Mouse (Mus musculus): Measurements from ENCODE around the gene Fcor.

Gene Fcor

GRCm38 (mm10) chr8:3671980-3672491 lies at the start of gene Fcor:
Gene Fcor (minus strand): TSS chr8:3672362.
- DNase-seq (ENCODE audit: low spot score in 2 of 2), result peak; percentile 72 to 76

DNA sequence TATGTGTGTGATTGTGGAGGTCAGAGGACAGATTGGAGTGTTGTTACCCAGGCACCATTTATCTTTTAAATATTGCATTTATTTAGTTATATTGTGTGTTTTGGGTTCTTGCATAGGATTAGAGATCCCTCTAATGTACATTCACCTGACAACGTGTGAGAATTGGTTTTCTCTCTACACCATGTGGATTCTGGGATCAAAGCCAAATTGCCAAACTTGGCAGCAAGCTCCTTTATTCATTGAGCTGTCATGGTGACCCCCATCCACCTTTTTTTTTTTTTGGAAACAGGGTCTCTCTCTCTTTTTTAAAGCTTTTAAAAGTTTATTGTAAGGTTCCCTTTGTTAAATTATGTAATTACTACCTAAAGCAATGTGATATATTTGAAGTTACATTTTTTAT lies 48.9 kb upstream of the Fcor start:
- no peak for DNase-seq (ENCODE audit: low spot score in 2 of 2)

GRCm38 (mm10) chr8:3720551-3720950 lies 48.4 kb upstream of the Fcor start, which contains the start of gene Clec4g:
Gene Clec4g (minus strand): TSS chr8:3720651.
- no peak for DNase-seq (ENCODE audit: low spot score in 2 of 2)

- DNase-seq (ENCODE audit: low spot score in 2 of 2), result peak; percentile 35 to 56
Observed at GRCm38 (mm10) chr8:3718559-3718958, 46.4 kb upstream of the Fcor start.

- no peak for DNase-seq (ENCODE audit: low spot score in 2 of 2)
Observed at GRCm38 (mm10) chr8:3717321-3717954, 45.3 kb upstream of the Fcor start.

DNA sequence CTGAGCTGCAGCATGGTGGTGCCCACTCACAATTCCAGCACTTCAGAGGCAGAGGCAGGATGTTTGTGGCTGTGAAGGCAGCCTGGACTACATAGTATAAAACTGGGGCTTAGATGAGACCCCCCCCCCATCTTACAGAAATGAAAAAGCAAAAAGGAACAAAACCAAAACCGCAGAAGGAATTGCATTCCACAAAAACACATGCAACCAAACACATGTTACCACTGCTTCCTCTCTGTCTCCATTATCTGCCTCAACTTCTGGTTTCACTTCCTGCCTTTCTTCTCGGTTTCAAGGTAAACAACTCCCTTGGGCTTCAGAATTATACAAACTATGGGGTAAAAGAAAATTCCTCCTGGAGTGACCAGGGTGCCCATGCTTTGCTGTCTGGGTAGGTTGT lies 39.5 kb upstream of the Fcor start:
- no peak for DNase-seq (ENCODE audit: low spot score in 2 of 2)

DNA sequence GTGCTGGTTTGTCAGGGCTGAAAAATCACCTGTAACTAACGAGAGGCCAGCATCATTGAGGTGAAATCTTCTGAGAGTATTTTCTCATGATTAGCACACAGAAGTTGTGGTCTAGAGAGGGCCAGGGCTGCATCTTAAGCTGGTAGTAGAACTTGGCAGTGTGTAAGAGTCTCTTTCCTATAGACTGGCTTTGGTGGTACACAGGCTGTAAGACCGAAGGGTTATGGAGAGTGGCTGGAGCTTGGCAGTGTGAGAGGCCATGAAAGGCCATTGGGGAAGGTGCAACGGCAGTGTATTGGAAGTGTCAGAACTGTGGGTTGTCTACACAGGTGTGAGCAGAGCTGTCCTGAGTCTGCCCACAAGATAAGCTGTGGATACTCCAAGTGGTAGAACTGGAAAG lies 38.1 kb upstream of the Fcor start:
- DNase-seq (ENCODE audit: low spot score in 2 of 2), result no peak

DNA sequence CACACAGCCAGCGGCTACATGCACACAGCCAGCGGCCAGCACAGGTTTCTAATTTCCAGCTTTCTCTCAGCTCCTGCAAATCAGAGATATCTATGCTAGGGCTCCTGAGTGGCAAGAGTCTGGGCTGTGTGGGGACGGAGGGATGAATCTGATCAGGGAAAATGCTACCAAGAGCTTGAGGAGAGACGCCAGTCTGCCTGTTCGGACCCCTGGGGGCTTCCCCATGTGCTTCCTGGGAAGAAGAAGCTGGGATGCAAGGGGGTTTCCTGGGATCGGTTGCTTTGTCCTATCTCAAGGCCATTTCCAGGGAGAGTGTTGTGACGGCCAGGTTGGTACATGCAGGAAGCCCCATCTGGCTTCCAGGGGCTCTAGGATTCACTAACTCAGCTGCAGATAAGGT lies 35.4 kb upstream of the Fcor start:
- DNase-seq (ENCODE audit: low spot score in 2 of 2), result no peak

DNA sequence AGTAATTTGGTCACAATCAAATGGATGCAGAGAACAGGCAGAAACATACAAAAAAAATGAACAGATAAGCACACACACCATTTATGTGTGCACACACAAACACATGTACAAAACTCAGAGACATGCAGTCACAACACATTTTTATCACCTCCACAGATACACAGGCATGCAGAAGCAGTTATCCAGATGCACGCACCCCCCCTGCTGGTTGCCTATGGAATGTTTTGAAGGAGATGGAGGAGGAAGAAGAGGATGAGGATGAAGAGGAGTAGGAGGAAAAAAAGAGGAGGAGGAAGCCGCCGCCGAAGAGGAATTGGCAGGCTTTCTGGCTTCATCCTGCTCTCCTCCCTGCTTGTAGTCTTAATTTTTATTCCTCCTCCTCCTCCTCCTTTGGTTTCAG lies 33.5 kb upstream of the Fcor start:
- DNase-seq (ENCODE audit: low spot score in 2 of 2), result no peak

- DNase-seq (ENCODE audit: low spot score in 2 of 2), result no peak
Observed at GRCm38 (mm10) chr8:3701491-3701890, 29.3 kb upstream of the Fcor start.

GRCm38 (mm10) chr8:3694121-3694520 lies 22.0 kb upstream of the Fcor start, which contains the start of gene Fcer2a:
Gene Fcer2a (minus strand): TSS chr8:3694175.
- DNase-seq (ENCODE audit: low spot score in 2 of 2), result no peak

DNA sequence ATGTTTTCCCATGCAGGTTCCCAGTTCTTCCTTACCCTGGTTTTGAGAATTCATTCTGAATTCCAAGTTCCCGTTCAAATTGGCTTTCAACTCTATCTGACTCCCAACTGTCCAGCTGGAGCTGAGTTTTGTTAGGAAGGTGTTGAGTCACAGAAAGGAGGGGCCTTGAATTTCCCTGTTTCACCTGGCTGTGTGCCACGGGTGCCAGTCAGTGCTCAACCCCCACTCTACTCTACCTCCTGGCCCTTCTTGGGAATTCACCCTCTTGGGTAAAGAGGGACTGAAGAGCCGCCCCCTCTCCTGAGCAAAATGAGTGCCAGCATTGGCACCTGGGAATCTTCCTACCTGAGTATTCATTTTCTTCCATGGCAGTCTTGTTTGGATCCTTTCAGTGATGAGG lies 18.6 kb upstream of the Fcor start:
- no peak for DNase-seq (ENCODE audit: low spot score in 2 of 2)

DNA sequence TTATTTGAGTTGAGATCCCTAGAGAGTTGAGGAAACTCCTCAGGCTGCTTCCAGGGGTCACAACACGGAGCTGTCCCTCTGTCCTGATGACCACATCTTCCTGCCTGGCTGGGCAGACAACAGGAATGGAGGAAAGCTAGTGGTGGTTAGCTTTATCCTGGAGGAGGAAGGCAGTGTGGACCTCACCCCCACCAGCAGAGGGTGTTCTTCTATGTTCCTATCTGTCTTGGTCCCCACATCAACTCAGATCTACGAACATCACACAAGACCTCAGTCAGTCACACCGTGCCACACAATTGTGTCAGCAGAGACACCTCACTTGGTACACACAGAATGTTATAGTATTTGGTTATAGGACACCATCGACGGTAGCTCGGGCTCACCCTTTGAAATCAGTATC lies 15.4 kb upstream of the Fcor start:
- no peak for DNase-seq (ENCODE audit: low spot score in 2 of 2)

GRCm38 (mm10) chr8:3685422-3685821 lies 13.3 kb upstream of the Fcor start:
- no peak for DNase-seq (ENCODE audit: low spot score in 2 of 2)

DNA sequence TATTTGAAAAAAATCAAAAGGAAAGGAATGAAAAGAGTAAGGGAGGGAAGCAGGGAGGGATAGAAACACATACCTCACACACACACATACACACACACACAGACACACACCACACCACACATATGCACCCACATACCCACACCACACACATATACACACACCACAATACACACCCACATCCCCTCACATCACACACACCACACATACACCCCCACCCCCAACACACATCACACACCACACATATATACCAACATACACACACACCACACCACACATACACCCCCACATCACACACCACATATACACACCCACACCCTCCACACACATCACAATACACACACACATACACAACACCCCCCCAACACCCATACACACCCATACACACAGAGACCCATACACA lies 12.4 kb upstream of the Fcor start:
- no peak for DNase-seq (ENCODE audit: low spot score in 2 of 2)

DNA sequence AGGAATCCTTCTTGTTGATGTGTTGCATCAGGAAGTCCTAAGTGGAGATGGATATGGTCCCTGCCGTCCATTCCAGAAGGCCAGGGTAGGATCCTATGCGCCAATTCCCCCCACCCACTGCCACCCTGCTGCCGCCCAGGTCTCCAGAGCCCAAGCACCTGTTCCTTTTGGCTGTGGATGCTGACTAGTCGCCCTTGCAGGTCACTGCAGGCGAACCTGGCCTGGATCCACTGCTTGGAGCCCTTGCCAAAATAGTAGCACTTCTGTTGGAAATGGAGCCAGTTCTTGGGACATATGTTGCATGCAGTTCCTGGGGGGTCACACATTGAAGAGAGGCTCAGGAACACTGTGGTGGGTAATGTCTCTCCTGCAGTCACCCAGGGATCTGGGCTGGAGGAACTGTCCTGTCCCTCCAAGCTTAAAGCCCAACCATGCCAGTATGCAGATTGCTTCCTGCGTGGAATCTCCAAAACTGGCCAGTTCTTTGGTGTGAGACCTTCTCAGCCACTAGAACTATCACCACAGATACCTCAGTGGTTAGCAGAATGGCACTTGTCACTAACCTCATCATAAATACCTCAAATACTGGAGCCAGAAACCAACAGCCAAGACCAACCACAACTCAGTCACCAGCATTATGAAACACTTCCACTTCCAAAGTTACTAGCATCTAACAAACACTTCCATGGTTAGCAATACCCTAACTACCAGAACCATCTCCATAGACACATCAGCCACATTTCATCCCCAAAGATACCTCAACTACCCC lies 11.4 kb upstream of the Fcor start:
- no peak for DNase-seq (ENCODE audit: low spot score in 2 of 2)

DNA sequence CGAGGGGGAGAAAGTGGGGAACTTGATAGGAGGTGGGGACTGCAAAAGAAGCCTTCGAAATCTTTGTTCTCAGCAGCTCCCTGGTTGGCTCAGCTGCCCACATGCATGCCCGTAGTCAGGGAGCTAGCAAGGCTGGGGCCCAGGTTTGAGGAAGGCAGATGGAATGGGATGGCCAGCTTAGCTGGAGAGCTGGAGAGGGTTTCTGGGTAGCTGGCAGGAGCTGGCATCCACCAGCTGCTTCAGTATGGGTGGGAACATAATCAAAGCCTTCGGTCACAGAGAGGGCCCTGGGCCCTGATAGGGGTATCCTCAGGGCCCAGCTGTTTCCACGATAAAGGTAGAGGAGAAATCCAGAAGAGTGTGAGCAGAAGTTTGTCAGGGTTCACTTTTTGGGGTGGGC lies 10.3 kb upstream of the Fcor start:
- no peak for DNase-seq (ENCODE audit: low spot score in 2 of 2)

DNA sequence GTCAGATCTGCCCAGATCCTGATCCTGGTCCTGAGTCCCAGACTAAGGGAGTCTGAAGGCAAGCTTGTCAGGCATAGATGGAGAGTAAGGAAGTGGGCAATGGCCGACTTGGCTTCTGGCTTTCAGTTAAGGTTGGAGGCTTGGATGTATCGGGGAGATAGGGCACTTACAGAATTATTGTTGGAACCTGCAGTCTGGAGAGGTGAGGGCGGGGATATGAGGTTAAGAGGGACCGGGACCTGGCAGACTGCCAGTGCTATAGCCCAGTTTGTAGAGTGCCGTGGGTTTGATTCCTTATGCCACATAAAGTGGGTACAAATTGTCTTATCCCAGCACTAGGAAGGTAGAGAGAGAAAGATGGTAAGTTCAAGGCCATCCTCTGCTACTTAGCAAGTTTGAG lies 7.5 kb upstream of the Fcor start:
- no peak for DNase-seq (ENCODE audit: low spot score in 2 of 2)

DNA sequence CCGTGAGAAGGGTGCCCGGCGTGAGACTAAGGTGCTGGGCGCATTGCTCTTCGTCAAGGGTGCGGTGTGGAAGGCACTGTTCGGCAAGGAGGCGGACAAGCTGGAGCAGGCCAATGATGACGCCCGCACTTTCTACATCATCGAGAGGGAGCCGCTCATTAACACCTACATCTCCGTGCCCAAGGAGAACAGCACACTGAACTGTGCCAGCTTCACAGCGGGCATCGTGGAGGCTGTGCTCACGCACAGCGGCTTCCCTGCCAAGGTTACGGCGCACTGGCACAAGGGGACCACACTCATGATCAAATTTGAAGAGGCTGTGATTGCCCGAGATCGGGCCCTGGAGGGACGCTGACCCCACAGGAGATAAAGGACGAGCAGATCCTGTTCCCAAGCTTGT lies 7.1 kb upstream of the Fcor start:
- no peak for DNase-seq (ENCODE audit: low spot score in 2 of 2)

- DNase-seq (ENCODE audit: low spot score in 2 of 2), result no peak
Observed at GRCm38 (mm10) chr8:3678831-3679230, 6.7 kb upstream of the Fcor start.

- DNase-seq (ENCODE audit: low spot score in 2 of 2), result no peak
Observed at GRCm38 (mm10) chr8:3676993-3677579, 4.9 kb upstream of the Fcor start.

DNA sequence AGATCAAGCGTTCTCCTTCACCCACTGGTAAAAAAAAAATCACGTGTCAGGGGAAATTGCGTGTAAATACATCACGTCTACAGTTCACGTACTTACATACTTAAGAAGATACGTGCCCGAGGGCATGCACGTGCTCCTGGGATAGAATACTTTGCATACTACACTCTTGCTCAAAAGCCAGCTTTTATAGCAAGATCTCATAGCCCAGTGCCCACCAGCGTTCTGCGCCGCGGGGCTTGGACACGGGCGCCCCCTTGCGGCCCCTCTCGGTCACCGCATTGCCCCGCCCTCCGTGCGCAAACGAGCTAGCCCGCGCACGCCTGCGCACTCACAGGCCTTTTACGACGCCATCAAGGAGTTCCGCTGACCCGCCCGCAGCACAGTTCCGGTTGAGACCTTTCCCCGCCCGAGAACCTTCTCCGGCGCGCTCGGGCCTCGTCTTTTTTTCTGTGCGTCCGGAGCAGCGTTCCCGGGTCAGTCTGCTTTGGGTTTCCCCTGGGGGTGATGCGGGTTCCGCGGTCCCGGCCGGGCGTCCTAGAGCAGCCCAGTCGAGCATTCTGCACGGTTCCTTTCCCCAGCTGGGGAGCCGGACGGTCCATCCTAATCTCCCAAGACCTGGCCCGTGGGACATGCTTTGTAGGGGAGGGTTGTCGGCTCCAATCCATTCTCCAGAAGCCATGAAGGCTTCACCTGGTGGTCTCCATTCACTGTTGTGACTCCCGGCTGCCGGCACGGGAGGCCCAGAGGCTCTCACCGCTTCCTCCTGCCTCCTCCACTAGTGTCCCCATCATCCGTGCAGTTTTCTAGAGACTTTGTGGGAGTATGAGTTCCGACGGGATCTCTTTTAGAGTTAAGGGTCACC lies 4.2 kb upstream of the Fcor start, which contains the start of gene Trappc5:
Trappc5 (plus strand) TSS at position 169 of the 862 bp plus-strand sequence.
- peak; percentile 86 to 91 for DNase-seq (ENCODE audit: low spot score in 2 of 2)

Measured in urinary bladder, adult 18-20 months (tissue).